Mouse (Mus musculus) midbrain, embryonic 13.5 days (tissue): ENCODE measurements at regions not wholly inside any gene's neighbourhood (a gene's known extent, or its start where the extent isn't known, plus 50 kb on each side); places are given as distances from the start of the nearest gene placed in this dataset.

Experiments
- ATAC-seq: fragments of 200-750 bp; cut with Nextera tagmentation; 2 replicates; pipeline ENCODE4 v1.8.0; 2017; ENCODE audit warnings: mild to moderate bottlenecking, moderate TSS enrichment, moderate library complexity
- H3K27ac ChIP-seq: fragments of 300-500 bp; sonication (generic); 2 replicates; pipeline ENCODE4 v1.5.1; 2015; ENCODE audit warnings: inconsistent platforms, mild to moderate bottlenecking, moderate library complexity
- H3K27me3 ChIP-seq: fragments of 300-500 bp; sonication (generic); 2 replicates; pipeline ENCODE4 v1.6.1; 2015; ENCODE audit warnings: mild to moderate bottlenecking, inconsistent platforms
- H3K36me3 ChIP-seq: fragments of 300-500 bp; sonication (generic); 2 replicates; pipeline ENCODE4 v1.6.1; 2015; ENCODE audit warnings: mild to moderate bottlenecking, inconsistent platforms
- H3K4me1 ChIP-seq: fragments of 300-500 bp; sonication (generic); replicated peaks from 2 replicates; pipeline ENCODE4 v1.6.1; 2015; ENCODE audit warnings: inconsistent platforms
- H3K4me2 ChIP-seq: fragments of 300-500 bp; sonication (generic); replicated peaks from 2 replicates; pipeline ENCODE4 v1.6.1; 2015; ENCODE audit warnings: moderate library complexity, mild to moderate bottlenecking, inconsistent platforms
- H3K4me3 ChIP-seq: fragments of 300-500 bp; sonication (generic); replicated peaks from 2 replicates; pipeline ENCODE4 v1.5.1; 2015; ENCODE audit warnings: mild to moderate bottlenecking, inconsistent platforms
- H3K9ac ChIP-seq: fragments of 300-500 bp; sonication (generic); replicated peaks from 2 replicates; pipeline ENCODE4 v1.6.1; 2015; ENCODE audit warnings: mild to moderate bottlenecking, inconsistent platforms
- H3K9me3 ChIP-seq: fragments of 300-500 bp; sonication (generic); 2 replicates; pipeline ENCODE4 v1.6.1; 2016; ENCODE audit warnings: mild to moderate bottlenecking, inconsistent platforms
- WGBS: fragments of 180-500 bp; shearing (Covaris S2); methylation state at CpG from one replicate; pipeline ENCODE4 v1.1.7; 2015; 5-methylcytosine and 5-hydroxymethylcytosine counted together

- no peak for ATAC-seq
- Histone ChIP-seq H3K36me3 (no peaks in the 10 kb centered on the region), H3K27ac (no peak overlapping the region), H3K9ac (no peak overlapping the region), H3K4me1 (peaks cover 42% of the 10 kb centered on the region), H3K4me2 (no peak overlapping the region), H3K27me3 (no peaks in the 10 kb centered on the region), H3K9me3 (no peaks in the 10 kb centered on the region), H3K4me3 (no peak overlapping the region)
- 64% methylated on average over 7 of the region's 7 CpGs for WGBS
Measured at GRCm38 (mm10) chr10:9529408-9529807, 145.6 kb downstream of the Samd5 start.

GRCm38 (mm10) chr10:9528066-9528465 is 146.9 kb downstream of the Samd5 start:
- H3K27ac ChIP-seq, result no peak overlapping the region
- no peak overlapping the region for H3K4me3 ChIP-seq
- no peak overlapping the region for H3K9ac ChIP-seq
- no peak for ATAC-seq
- peaks cover 30% of the 10 kb centered on the region for H3K4me1 ChIP-seq
- 75% methylated on average over 4 of the region's 4 CpGs for WGBS
- H3K9me3 ChIP-seq, result no peaks in the 10 kb centered on the region
- no peaks in the 10 kb centered on the region for H3K36me3 ChIP-seq
- no peak overlapping the region for H3K4me2 ChIP-seq
- no peaks in the 10 kb centered on the region for H3K27me3 ChIP-seq

GRCm38 (mm10) chr10:9509764-9510390 is 165.1 kb downstream of the Samd5 start:
- H3K4me3 ChIP-seq, result 0 out of 2 replicates have a peak overlapping the region, but pooled peaks have one; percentile 7
- peaks cover 25% of the 10 kb centered on the region for H3K4me1 ChIP-seq
- 0 out of 2 replicates have a peak overlapping the region, but pooled peaks have one; percentile 1 for H3K9ac ChIP-seq
- H3K36me3 ChIP-seq, result no peaks in the 10 kb centered on the region
- ATAC-seq, result peak; percentile 83
- peak overlapping the region; percentile 77 for H3K27ac ChIP-seq
- peak overlapping the region; percentile 35 for H3K4me2 ChIP-seq
- WGBS, result 26% methylated on average over 12 of the region's 12 CpGs
- H3K27me3 ChIP-seq, result no peaks in the 10 kb centered on the region
- H3K9me3 ChIP-seq, result no peaks in the 10 kb centered on the region

GRCm38 (mm10) chr10:9509092-9509671 is 165.8 kb downstream of the Samd5 start:
- H3K4me3 ChIP-seq, result no peak overlapping the region
- no peaks in the 10 kb centered on the region for H3K36me3 ChIP-seq
- ATAC-seq, result peak; percentile 65
- H3K9me3 ChIP-seq, result no peaks in the 10 kb centered on the region
- no peaks in the 10 kb centered on the region for H3K27me3 ChIP-seq
- 49% methylated on average over 17 of the region's 17 CpGs for WGBS
- H3K4me2 ChIP-seq, result peak overlapping the region; percentile 35
- H3K9ac ChIP-seq, result no peak overlapping the region
- peaks cover 28% of the 10 kb centered on the region for H3K4me1 ChIP-seq
- peak overlapping the region; percentile 77 for H3K27ac ChIP-seq

- no peaks in the 10 kb centered on the region for H3K36me3 ChIP-seq
- no peak overlapping the region for H3K4me3 ChIP-seq
- no peak overlapping the region for H3K4me2 ChIP-seq
- H3K27me3 ChIP-seq, result no peaks in the 10 kb centered on the region
- H3K27ac ChIP-seq, result no peak overlapping the region
- no peak overlapping the region for H3K9ac ChIP-seq
- H3K4me1 ChIP-seq, result peaks cover 20% of the 10 kb centered on the region
- no peak for ATAC-seq
- 65% methylated on average over 11 of the region's 11 CpGs for WGBS
- H3K9me3 ChIP-seq, result no peaks in the 10 kb centered on the region
Measured at GRCm38 (mm10) chr10:9503569-9504493, 171.2 kb downstream of the Samd5 start.

GRCm38 (mm10) chr10:9498550-9498949 is 176.5 kb downstream of the Samd5 start:
- no peak overlapping the region for H3K4me3 ChIP-seq
- H3K27me3 ChIP-seq, result no peaks in the 10 kb centered on the region
- H3K9me3 ChIP-seq, result no peaks in the 10 kb centered on the region
- peak overlapping the region; percentile 25; the same call in 1 of the 2 replicates for H3K27ac ChIP-seq
- no peaks in the 10 kb centered on the region for H3K36me3 ChIP-seq
- WGBS, result 19% methylated on average over 3 of the region's 3 CpGs
- no peak overlapping the region for H3K9ac ChIP-seq
- peak; percentile 59 for ATAC-seq
- H3K4me1 ChIP-seq, result peaks cover 22% of the 10 kb centered on the region
- H3K4me2 ChIP-seq, result no peak overlapping the region

- Histone ChIP-seq H3K9ac (no peak overlapping the region), H3K36me3 (no peaks in the 10 kb centered on the region), H3K4me1 (peaks cover 21% of the 10 kb centered on the region), H3K27me3 (no peaks in the 10 kb centered on the region), H3K4me2 (no peak overlapping the region), H3K27ac (no peak overlapping the region), H3K4me3 (no peak overlapping the region), H3K9me3 (no peaks in the 10 kb centered on the region)
- 83% methylated on average over 1 of the region's 1 CpGs for WGBS
- ATAC-seq, result no peak
Measured at GRCm38 (mm10) chr10:9497021-9497420, 178.0 kb downstream of the Samd5 start.

GRCm38 (mm10) chr10:9495143-9495651 is 179.8 kb downstream of the Samd5 start:
- no peaks in the 10 kb centered on the region for H3K27me3 ChIP-seq
- no peak overlapping the region for H3K4me2 ChIP-seq
- peaks cover 21% of the 10 kb centered on the region for H3K4me1 ChIP-seq
- no peaks in the 10 kb centered on the region for H3K9me3 ChIP-seq
- no peak overlapping the region for H3K9ac ChIP-seq
- 0 out of 2 replicates have a peak overlapping the region, but pooled peaks have one; percentile 3 for H3K27ac ChIP-seq
- WGBS, result 12% methylated on average over 6 of the region's 6 CpGs
- no peaks in the 10 kb centered on the region for H3K36me3 ChIP-seq
- ATAC-seq, result peak; percentile 53
- no peak overlapping the region for H3K4me3 ChIP-seq

- 85% methylated on average over 2 of the region's 2 CpGs for WGBS
- H3K4me3 ChIP-seq, result no peak overlapping the region
Measured at GRCm38 (mm10) chr10:9490416-9490815, 184.6 kb downstream of the Samd5 start.

GRCm38 (mm10) chr10:9462361-9462760 is 212.6 kb downstream of the Samd5 start:
- no peaks in the 10 kb centered on the region for H3K27me3 ChIP-seq
- WGBS, result 81% methylated on average over 6 of the region's 6 CpGs
- H3K4me2 ChIP-seq, result no peak overlapping the region
- no peak overlapping the region for H3K27ac ChIP-seq
- H3K4me1 ChIP-seq, result peaks cover 12% of the 10 kb centered on the region; the same call in 1 of the 2 replicates
- ATAC-seq, result 0 out of 2 replicates have a peak, but pooled peaks have one; percentile 50
- no peaks in the 10 kb centered on the region for H3K36me3 ChIP-seq
- no peak overlapping the region for H3K9ac ChIP-seq
- H3K4me3 ChIP-seq, result no peak overlapping the region
- no peaks in the 10 kb centered on the region for H3K9me3 ChIP-seq

More at GRCm38 (mm10) chr10:9490416-9490815, 184.6 kb downstream of the Samd5 start:
- Histone ChIP-seq H3K9ac (no peak overlapping the region), H3K27me3 (no peaks in the 10 kb centered on the region), H3K9me3 (no peaks in the 10 kb centered on the region), H3K36me3 (no peaks in the 10 kb centered on the region), H3K4me2 (no peak overlapping the region), H3K4me1 (peaks cover 7% of the 10 kb centered on the region), H3K27ac (no peak overlapping the region)
- ATAC-seq, result no peak

- Histone ChIP-seq H3K27me3 (no peaks in the 10 kb centered on the region), H3K9me3 (no peaks in the 10 kb centered on the region), H3K4me3 (no peak overlapping the region), H3K27ac (no peak overlapping the region), H3K9ac (no peak overlapping the region), H3K4me2 (no peak overlapping the region), H3K4me1 (peaks cover 12% of the 10 kb centered on the region; the same call in 1 of the 2 replicates), H3K36me3 (no peaks in the 10 kb centered on the region)
- WGBS, result 83% methylated on average over 6 of the region's 6 CpGs
- no peak for ATAC-seq
Measured at GRCm38 (mm10) chr10:9459145-9459544, 215.9 kb downstream of the Samd5 start.

GRCm38 (mm10) chr10:9458466-9458865 is 216.5 kb downstream of the Samd5 start:
- Histone ChIP-seq H3K4me2 (no peak overlapping the region), H3K27me3 (no peaks in the 10 kb centered on the region), H3K9me3 (no peaks in the 10 kb centered on the region), H3K9ac (no peak overlapping the region), H3K36me3 (no peaks in the 10 kb centered on the region), H3K4me3 (no peak overlapping the region), H3K4me1 (peaks cover 12% of the 10 kb centered on the region; the same call in 1 of the 2 replicates), H3K27ac (no peak overlapping the region)
- no peak for ATAC-seq
- WGBS, result 77% methylated on average over 2 of the region's 2 CpGs
